In genomic region chr11:31847469-31847805, GRCm38 (mm10) we compare ENCODE assay signal across 21 mouse cellular contexts. TPM values are rescaled to one million over a fixed set of nuclear protein-coding genes. Genes with fewer than 3 reads are reported as not detected.
DNase-seq lines count a peak whose midpoint lies in the region; ATAC-seq and TF ChIP-seq lines count a peak whose summit lies in the region.
"Had no signal": no experiment of that assay in that cellular context is flagged by ENCODE, and none has a peak within 500 bp of the region (broad histone marks: within the 10 kb centered on the region; RNA-seq: fewer than 3 reads in every experiment).

No protein-coding gene starts in this region.

- no peak overlapping the region for H3K9ac ChIP-seq in forebrain, embryonic 14.5 days (ENCODE audit: low read length)
- H3K9ac ChIP-seq in hindbrain, embryonic 15.5 days = no peak overlapping the region
- no peak overlapping the region for H3K9ac ChIP-seq in midbrain, embryonic 16.5 days (ENCODE audit: low read depth, low read length)
- H3K9ac ChIP-seq: limb, embryonic 15.5 days had no signal

- peaks cover 18% of the 10 kb centered on the region; the same call in 1 of the 2 replicates for H3K4me1 ChIP-seq in forebrain, embryonic 14.5 days (ENCODE audit: control insufficient read depth, insufficient read depth, low read length)
- peaks cover 26% of the 10 kb centered on the region for H3K4me1 ChIP-seq in hindbrain, embryonic 15.5 days (replicated peaks)
- peaks cover 19% of the 10 kb centered on the region for H3K4me1 ChIP-seq in midbrain, embryonic 16.5 days (ENCODE audit: control insufficient read depth, insufficient read depth, low read length)
- H3K4me1 ChIP-seq: limb, embryonic 15.5 days had no signal

- 35% methylated on average over 5 of the region's 5 CpGs for WGBS in forebrain, embryonic 14.5 days
- 34% methylated on average over 5 of the region's 5 CpGs for WGBS in hindbrain, embryonic 15.5 days
- WGBS in midbrain, embryonic 16.5 days = 39% methylated on average over 5 of the region's 5 CpGs

- TF ChIP-seq CTCF in layer of hippocampus, adult 2 months (conservative IDR thresholded peaks at IDR 0.05) = no peak

- H3K9me3 ChIP-seq in forebrain, embryonic 14.5 days (replicated peaks; ENCODE audit: control insufficient read depth, low read length) = no peaks in the 10 kb centered on the region
- no peaks in the 10 kb centered on the region for H3K9me3 ChIP-seq in hindbrain, embryonic 15.5 days
- no peaks in the 10 kb centered on the region for H3K9me3 ChIP-seq in midbrain, embryonic 16.5 days (replicated peaks; ENCODE audit: control insufficient read depth, low read length, poor library complexity, severe bottlenecking)
- H3K9me3 ChIP-seq: embryonic facial prominence, embryonic 10.5 days; limb, embryonic 15.5 days had no signal

- peak overlapping the region; percentile 72 for H3K27ac ChIP-seq in layer of hippocampus, adult 2 months
- peak overlapping the region; percentile 67 for H3K27ac ChIP-seq in forebrain, embryonic 14.5 days (ENCODE audit: low read depth, low read length)
- H3K27ac ChIP-seq in hindbrain, embryonic 15.5 days (replicated peaks) = peak overlapping the region; percentile 74
- peak overlapping the region; percentile 66 for H3K27ac ChIP-seq in midbrain, embryonic 16.5 days (ENCODE audit: low read length)
- H3K27ac ChIP-seq: embryonic facial prominence, embryonic 10.5 days; gastrocnemius, adult 2 months; heart, adult 2 months; limb, embryonic 15.5 days; stomach, postnatal 0 days had no signal

- no peak overlapping the region for H3K4me3 ChIP-seq in layer of hippocampus, adult 2 months
- no peak overlapping the region for H3K4me3 ChIP-seq in forebrain, embryonic 14.5 days (ENCODE audit: low read depth, low read length)
- H3K4me3 ChIP-seq in hindbrain, embryonic 15.5 days = no peak overlapping the region
- H3K4me3 ChIP-seq in midbrain, embryonic 16.5 days (ENCODE audit: low read depth, low read length) = no peak overlapping the region
- H3K4me3 ChIP-seq: embryonic facial prominence, embryonic 10.5 days; gastrocnemius, adult 2 months; heart, adult 2 months; limb, embryonic 15.5 days had no signal

- H3K4me2 ChIP-seq in forebrain, embryonic 14.5 days (ENCODE audit: low read length) = peak overlapping the region; percentile 28; the same call in 1 of the 2 replicates
- H3K4me2 ChIP-seq in hindbrain, embryonic 15.5 days = peak overlapping the region; percentile 11; the same call in 1 of the 2 replicates
- H3K4me2 ChIP-seq in midbrain, embryonic 16.5 days (ENCODE audit: low read length) = no peak overlapping the region
- H3K4me2 ChIP-seq: limb, embryonic 15.5 days had no signal

- ATAC-seq in forebrain, embryonic 14.5 days = peak; percentile 38
- ATAC-seq in hindbrain, embryonic 15.5 days (ENCODE audit: low FRiP score, low read depth) = no peak
- peak; percentile 21 for ATAC-seq in midbrain, embryonic 16.5 days
- ATAC-seq: activated CD4-positive, CD25-positive, alpha-beta regulatory T cell, adult 4 months; intestine, embryonic 16.5 days had no signal

- no peaks in the 10 kb centered on the region for H3K36me3 ChIP-seq in forebrain, embryonic 14.5 days (ENCODE audit: control insufficient read depth, insufficient read depth, low read length)
- H3K36me3 ChIP-seq in hindbrain, embryonic 15.5 days = no peaks in the 10 kb centered on the region
- no peaks in the 10 kb centered on the region for H3K36me3 ChIP-seq in midbrain, embryonic 16.5 days (ENCODE audit: control insufficient read depth, insufficient read depth, low read length)
- H3K36me3 ChIP-seq: embryonic facial prominence, embryonic 10.5 days; limb, embryonic 15.5 days had no signal

- no peak for DNase-seq in layer of hippocampus, adult 2 months (ENCODE audit: low spot score in 2 of 2)
- no peak for DNase-seq in layer of hippocampus, postnatal 25 days (ENCODE audit: extremely low spot score in 1 of 2, low spot score in 1 of 2)
- DNase-seq in forebrain, embryonic 14.5 days (ENCODE audit: low spot score) = peak; percentile 27
- DNase-seq in yolk sac, embryonic 10.5 days (ENCODE audit: low spot score) = no peak
- DNase-seq in lung, postnatal 25 days (ENCODE audit: low spot score) = no peak
- no peak for DNase-seq in frontal cortex, postnatal 36 days (ENCODE audit: low spot score in 2 of 2)
- DNase-seq: cerebellum, adult 11 months; cerebellum, postnatal 25 days; gastrocnemius, adult 2 months; lung, postnatal 10 days; right cerebral cortex, postnatal 14 days; thymus, postnatal 4 days had no signal

- no peaks in the 10 kb centered on the region for H3K27me3 ChIP-seq in forebrain, embryonic 14.5 days (replicated peaks; ENCODE audit: control insufficient read depth, insufficient read depth, low read length)
- H3K27me3 ChIP-seq in hindbrain, embryonic 15.5 days = no peaks in the 10 kb centered on the region
- no peaks in the 10 kb centered on the region for H3K27me3 ChIP-seq in midbrain, embryonic 16.5 days (ENCODE audit: control insufficient read depth, insufficient read depth, low read depth, low read length)
- H3K27me3 ChIP-seq: CH12.LX; limb, embryonic 15.5 days had no signal

RNA-seq across cellular contexts. Expression of gene Cpeb4, which starts 24.6 kb away (rescaled TPM):
- 100 to 1,000 TPM; 153 to 156 TPM for total RNA-seq in layer of hippocampus, adult 2 months (2021)
- total RNA-seq in layer of hippocampus, postnatal 25 days (2021) = 100 to 1,000 TPM; 134 to 156 TPM
- 18.5 and 23.9 TPM in 2 replicates for polyA plus RNA-seq in forebrain, embryonic 14.5 days (2014; fragmentation: Nextera tagmentation; extraction: Ambion mirVana)
- polyA plus RNA-seq in hindbrain, embryonic 15.5 days (2015; fragmentation: Nextera tagmentation; extraction: Ambion mirVana) = 15.4 and 17.8 TPM in 2 replicates
- polyA plus RNA-seq in midbrain, embryonic 16.5 days (2015; fragmentation: Nextera tagmentation; extraction: Ambion mirVana) = 20.1 and 21.3 TPM in 2 replicates
